Mouse (Mus musculus) kidney, embryonic 16.5 days (tissue): Measurements from ENCODE around the gene Fam50b. TPM values are rescaled to one million over a fixed set of nuclear protein-coding genes. Genes with fewer than 3 reads are reported as not detected.

ENCODE experiments used
- ATAC-seq: fragments of 200-750 bp; cut with Nextera tagmentation; 2 replicates; pipeline ENCODE4 v1.8.0; 2017; ENCODE audit warnings: moderate TSS enrichment; ENCODE audit not compliant: low FRiP score, low TSS enrichment
- H3K27ac ChIP-seq: fragments of 300-500 bp; sonication (generic); 2 replicates; pipeline ENCODE4 v1.5.1; 2014; ENCODE audit warnings: low read length
- H3K27me3 ChIP-seq: fragments of 300-500 bp; sonication (generic); 2 replicates; pipeline ENCODE4 v1.6.1; 2014; ENCODE audit warnings: low read length, control low read depth, mixed read lengths; ENCODE audit not compliant: insufficient read depth
- H3K36me3 ChIP-seq: fragments of 300-500 bp; sonication (generic); 2 replicates; pipeline ENCODE4 v1.6.1; 2014; ENCODE audit warnings: low read length, control low read depth, mixed read lengths; ENCODE audit not compliant: insufficient read depth
- H3K4me1 ChIP-seq: fragments of 300-500 bp; sonication (generic); 2 replicates; pipeline ENCODE4 v1.6.1; 2014; ENCODE audit warnings: low read length, control low read depth, mixed read lengths; ENCODE audit not compliant: insufficient read depth
- H3K4me2 ChIP-seq: fragments of 300-500 bp; sonication (generic); replicated peaks from 2 replicates; pipeline ENCODE4 v1.6.1; 2014; ENCODE audit warnings: low read depth, low read length
- H3K4me3 ChIP-seq: fragments of 300-500 bp; sonication (generic); 2 replicates; pipeline ENCODE4 v1.5.1; 2014; ENCODE audit warnings: mild to moderate bottlenecking, low read length
- H3K9ac ChIP-seq: fragments of 300-500 bp; sonication (generic); replicated peaks from 2 replicates; pipeline ENCODE4 v1.6.1; 2014; ENCODE audit warnings: low read length
- H3K9me3 ChIP-seq: fragments of 300-500 bp; sonication (generic); 2 replicates; pipeline ENCODE4 v1.6.1; 2016; ENCODE audit warnings: low read length, control low read depth
- WGBS: fragments of 180-500 bp; shearing (Covaris S2); extraction: QIAGEN DNeasy Blood & Tissue Kit; methylation state at CpG from one replicate; pipeline ENCODE4 v1.1.7; 2014; 5-methylcytosine and 5-hydroxymethylcytosine counted together
- polyA plus RNA-seq: library from polyadenylated mRNA; unstranded; fragments of >200 nt; fragmentation: Nextera tagmentation; extraction: Ambion mirVana; gene quantifications from 2 replicates; pipeline ENCODE4 v1.2.1, GENCODE M21; 2015

Fam50b gene
- polyA plus RNA-seq, 1 experiment from 2014 or later, result not detected

- no peaks in the 10 kb centered on the region for H3K9me3 ChIP-seq
- no peak overlapping the region for H3K4me3 ChIP-seq
- H3K9ac ChIP-seq, result no peak overlapping the region
- H3K4me1 ChIP-seq, result peaks cover 13% of the 10 kb centered on the region; the same call in 1 of the 2 replicates
- no peaks in the 10 kb centered on the region for H3K27me3 ChIP-seq
- no peak for ATAC-seq
- WGBS, result 90% methylated on average over 6 of the region's 6 CpGs
- no peak overlapping the region for H3K4me2 ChIP-seq
- H3K36me3 ChIP-seq, result no peaks in the 10 kb centered on the region
- H3K27ac ChIP-seq, result no peak overlapping the region
Measured at GRCm38 (mm10) chr13:34731551-34731950, 3.1 kb upstream of the Fam50b start.

GRCm38 (mm10) chr13:34733780-34734179 lies 870 bp upstream of the Fam50b start:
- no peak overlapping the region for H3K4me2 ChIP-seq
- 75% methylated on average over 1 of the region's 1 CpGs for WGBS
- no peak overlapping the region for H3K9ac ChIP-seq
- H3K9me3 ChIP-seq, result no peaks in the 10 kb centered on the region
- H3K36me3 ChIP-seq, result no peaks in the 10 kb centered on the region
- no peak overlapping the region for H3K27ac ChIP-seq
- H3K4me3 ChIP-seq, result no peak overlapping the region
- H3K4me1 ChIP-seq, result 0 out of 2 replicates have a peak, but pooled peaks cover 10% of the 10 kb centered on the region
- H3K27me3 ChIP-seq, result no peaks in the 10 kb centered on the region
- no peak for ATAC-seq

- ATAC-seq, result no peak
- Histone ChIP-seq H3K27me3 (no peaks in the 10 kb centered on the region), H3K4me1 (0 out of 2 replicates have a peak, but pooled peaks cover 10% of the 10 kb centered on the region), H3K27ac (no peak overlapping the region), H3K4me2 (no peak overlapping the region), H3K9ac (no peak overlapping the region), H3K36me3 (no peaks in the 10 kb centered on the region), H3K9me3 (no peaks in the 10 kb centered on the region), H3K4me3 (no peak overlapping the region)
- 78% methylated on average over 7 of the region's 7 CpGs for WGBS
Measured at GRCm38 (mm10) chr13:34737968-34738698, 3.5 kb downstream of the Fam50b start.

- Histone ChIP-seq H3K4me3 (no peak overlapping the region), H3K27me3 (no peaks in the 10 kb centered on the region), H3K36me3 (no peaks in the 10 kb centered on the region), H3K4me2 (no peak overlapping the region), H3K9me3 (no peaks in the 10 kb centered on the region), H3K9ac (no peak overlapping the region), H3K27ac (no peak overlapping the region), H3K4me1 (0 out of 2 replicates have a peak, but pooled peaks cover 10% of the 10 kb centered on the region)
- WGBS, result 70% methylated on average over 1 of the region's 1 CpGs
- ATAC-seq, result no peak
Measured at GRCm38 (mm10) chr13:34738699-34738973, 4.0 kb downstream of the Fam50b start.

GRCm38 (mm10) chr13:34739071-34739470 lies 4.4 kb downstream of the Fam50b start:
- WGBS, result 43% methylated on average over 3 of the region's 3 CpGs

GRCm38 (mm10) chr13:34741254-34741653 lies 6.6 kb downstream of the Fam50b start:
- Histone ChIP-seq H3K27me3 (no peaks in the 10 kb centered on the region), H3K4me2 (no peak overlapping the region), H3K36me3 (no peaks in the 10 kb centered on the region), H3K4me3 (no peak overlapping the region), H3K9ac (no peak overlapping the region), H3K27ac (no peak overlapping the region), H3K9me3 (no peaks in the 10 kb centered on the region), H3K4me1 (no peaks in the 10 kb centered on the region)
- no peak for ATAC-seq
- WGBS, result 87% methylated on average over 9 of the region's 9 CpGs

More at GRCm38 (mm10) chr13:34739071-34739470, 4.4 kb downstream of the Fam50b start:
- Histone ChIP-seq H3K4me1 (0 out of 2 replicates have a peak, but pooled peaks cover 10% of the 10 kb centered on the region), H3K9ac (no peak overlapping the region), H3K27me3 (no peaks in the 10 kb centered on the region), H3K4me2 (no peak overlapping the region), H3K9me3 (no peaks in the 10 kb centered on the region), H3K4me3 (no peak overlapping the region), H3K27ac (no peak overlapping the region), H3K36me3 (no peaks in the 10 kb centered on the region)
- no peak for ATAC-seq

- H3K4me1 ChIP-seq, result no peaks in the 10 kb centered on the region
- H3K36me3 ChIP-seq, result no peaks in the 10 kb centered on the region
- H3K4me3 ChIP-seq, result no peak overlapping the region
- no peak overlapping the region for H3K4me2 ChIP-seq
- 77% methylated on average over 3 of the region's 3 CpGs for WGBS
- no peak overlapping the region for H3K9ac ChIP-seq
- H3K27ac ChIP-seq, result no peak overlapping the region
- H3K27me3 ChIP-seq, result no peaks in the 10 kb centered on the region
- no peak for ATAC-seq
- peaks cover 5% of the 10 kb centered on the region for H3K9me3 ChIP-seq
Measured at GRCm38 (mm10) chr13:34741813-34742568, 7.3 kb downstream of the Fam50b start.

- Histone ChIP-seq H3K36me3 (no peaks in the 10 kb centered on the region), H3K4me2 (no peak overlapping the region), H3K9ac (no peak overlapping the region), H3K9me3 (peaks cover 11% of the 10 kb centered on the region), H3K4me1 (no peaks in the 10 kb centered on the region), H3K27me3 (no peaks in the 10 kb centered on the region), H3K27ac (no peak overlapping the region), H3K4me3 (no peak overlapping the region)
- 96% methylated on average over 34 of the region's 34 CpGs for WGBS
- ATAC-seq, result no peak
Measured at GRCm38 (mm10) chr13:34746811-34747210, 12.2 kb downstream of the Fam50b start.

GRCm38 (mm10) chr13:34748530-34748929 lies 13.9 kb downstream of the Fam50b start:
- no peak overlapping the region for H3K9ac ChIP-seq
- no peaks in the 10 kb centered on the region for H3K4me1 ChIP-seq
- no peak overlapping the region for H3K4me2 ChIP-seq
- no peak overlapping the region for H3K27ac ChIP-seq
- H3K27me3 ChIP-seq, result no peaks in the 10 kb centered on the region
- 67% methylated on average over 3 of the region's 3 CpGs for WGBS
- H3K9me3 ChIP-seq, result peaks cover 11% of the 10 kb centered on the region
- no peak for ATAC-seq
- H3K36me3 ChIP-seq, result no peaks in the 10 kb centered on the region
- H3K4me3 ChIP-seq, result no peak overlapping the region

GRCm38 (mm10) chr13:34759202-34759601 lies 24.6 kb downstream of the Fam50b start:
- Histone ChIP-seq H3K9ac (no peak overlapping the region), H3K4me1 (peaks cover 8% of the 10 kb centered on the region; the same call in 1 of the 2 replicates), H3K4me2 (no peak overlapping the region), H3K27ac (no peak overlapping the region), H3K36me3 (no peaks in the 10 kb centered on the region), H3K9me3 (no peaks in the 10 kb centered on the region), H3K4me3 (no peak overlapping the region), H3K27me3 (no peaks in the 10 kb centered on the region)
- WGBS, result 96% methylated on average over 9 of the region's 9 CpGs
- no peak for ATAC-seq
